Mouse (Mus musculus) kidney, adult 18-20 months (tissue): ENCODE data around the gene Anxa8.

Source experiments
- DNase-seq: peaks from one replicate; pipeline ENCODE4 v3.0.0; 2021

Anxa8 gene

GRCm38 (mm10) chr14:34120016-34120910, 34.5 kb downstream of the Anxa8 start:
- no peak for DNase-seq

GRCm38 (mm10) chr14:34120923-34121351, 35.2 kb downstream of the Anxa8 start:
- DNase-seq, result no peak

- no peak for DNase-seq
These were observed 35.9 kb downstream of the Anxa8 start for GRCm38 (mm10) chr14:34121691-34122090.

DNA sequence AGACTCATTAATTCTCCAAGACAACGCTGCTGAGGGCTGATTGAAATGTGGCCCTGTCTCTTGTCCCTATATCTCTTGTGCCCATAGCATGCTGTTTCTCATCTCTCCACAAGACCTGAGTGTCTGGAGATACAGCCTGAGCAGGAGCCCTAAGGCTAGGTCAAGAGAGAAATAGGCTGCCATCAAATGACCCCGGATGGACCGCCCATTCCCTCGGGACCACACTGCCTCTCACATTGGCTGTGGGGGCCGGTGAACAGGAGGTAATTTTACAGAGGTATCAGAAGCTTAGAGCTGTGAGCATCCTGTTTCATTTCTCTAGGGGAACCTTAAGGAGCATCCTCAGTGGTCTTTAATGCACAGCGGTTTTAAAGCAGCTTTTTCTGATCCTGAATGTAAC, 45.4 kb downstream of the Anxa8 start:
- DNase-seq, result no peak

DNA sequence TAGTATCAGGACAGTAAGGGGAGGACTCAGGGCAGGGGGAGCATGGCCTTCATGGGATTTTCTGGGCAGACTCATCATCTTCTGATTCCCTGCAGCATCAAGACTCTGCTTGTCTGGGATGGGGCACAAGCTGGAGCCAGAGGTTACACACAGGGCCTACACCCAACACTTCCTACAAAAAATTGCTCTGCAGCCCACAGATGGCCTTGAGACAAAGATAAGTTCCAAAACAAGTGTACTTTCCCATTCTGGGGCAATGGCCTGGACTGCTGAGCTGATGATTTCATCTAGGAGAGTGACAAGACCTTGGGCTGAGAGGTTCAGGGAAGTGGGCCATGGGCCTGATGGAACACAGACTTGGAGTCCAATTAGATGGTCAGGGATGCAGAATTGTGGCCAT, 49.6 kb downstream of the Anxa8 start:
- DNase-seq, result no peak

DNA sequence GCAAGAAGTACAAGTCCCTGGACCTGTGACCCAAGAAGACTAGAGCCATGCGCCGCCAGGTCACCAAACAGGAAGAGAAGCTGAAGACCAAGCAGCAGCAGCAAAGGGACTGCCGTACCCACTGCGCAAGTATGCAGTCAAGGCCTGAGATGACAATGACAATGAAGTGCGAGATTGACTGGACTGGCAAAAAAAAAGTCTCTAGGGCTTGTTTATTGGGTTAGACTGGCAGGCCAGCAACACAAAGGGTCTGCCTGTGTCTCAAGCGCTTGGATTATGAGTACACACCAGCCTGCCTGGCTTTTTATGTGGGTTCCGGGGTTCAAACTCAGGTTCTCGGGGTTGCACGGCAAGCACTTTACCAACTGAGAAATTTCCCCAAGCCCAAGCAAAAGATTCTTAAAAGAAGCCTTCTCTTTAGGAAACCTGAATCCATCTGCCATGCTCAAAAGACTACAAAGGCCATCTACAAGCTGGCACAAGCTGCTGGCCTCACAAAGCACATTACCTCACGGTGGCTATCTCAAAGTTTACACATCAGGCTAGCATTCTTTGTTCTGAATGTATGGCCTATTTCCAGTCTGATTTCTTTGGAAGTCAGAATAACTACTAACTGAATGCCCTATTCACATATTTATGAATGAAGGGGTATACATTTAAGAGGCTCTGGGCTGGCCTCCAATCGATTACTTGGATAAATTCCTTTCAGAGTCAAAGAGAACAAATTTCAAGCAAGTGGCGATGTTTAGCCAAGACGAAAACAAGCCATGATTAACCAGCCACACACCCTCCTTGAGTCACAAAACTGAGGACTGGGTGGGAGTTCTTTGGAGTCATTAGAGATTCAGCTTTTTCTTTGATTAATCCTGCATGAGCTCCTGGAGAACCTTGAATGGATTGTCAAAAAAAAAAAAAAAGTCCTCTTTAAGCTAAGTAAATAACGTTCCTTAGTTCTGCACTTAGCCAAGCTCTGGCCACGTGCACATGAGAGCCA, 54.2 kb downstream of the Anxa8 start:
- DNase-seq, result no peak

DNA sequence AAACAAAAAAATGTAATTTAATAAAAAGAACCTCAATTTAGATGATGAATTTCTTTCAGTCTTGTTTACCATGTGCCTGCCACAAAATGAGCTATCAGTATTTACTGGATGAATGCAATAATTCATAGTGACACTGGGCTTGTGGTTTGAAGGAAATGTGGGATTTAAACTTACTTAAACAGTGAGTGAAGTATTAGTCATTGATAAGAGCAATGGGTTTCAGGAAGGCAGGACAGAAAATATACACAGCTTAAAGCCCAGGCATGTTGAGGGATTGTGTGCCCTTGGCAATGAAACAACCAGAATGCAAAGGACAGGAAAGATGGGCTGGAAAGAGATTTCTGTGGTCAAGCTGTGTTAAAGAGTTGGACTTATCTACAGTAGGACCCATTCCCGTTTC, 56.5 kb downstream of the Anxa8 start:
- DNase-seq, result no peak

GRCm38 (mm10) chr14:34142915-34143314, 57.1 kb downstream of the Anxa8 start:
- DNase-seq, result no peak
